Mouse (Mus musculus) stomach, embryonic 15.5 days (tissue): ENCODE measurements around the gene Tmem39b. TPM values are rescaled to one million over a fixed set of nuclear protein-coding genes. Genes with fewer than 3 reads are reported as not detected.
A peak's percentile ranks its signal among the peaks of the same experiment; 100 is the strongest.
"Not testable (repeated sequence)": the region's sequence is repeated elsewhere in the genome, so short reads cannot be mapped to it uniquely, and the experiment has no call there.

ENCODE experiments used
- ATAC-seq: fragments of 200-750 bp; cut with Nextera tagmentation; 2 replicates; pipeline ENCODE4 v1.8.0; 2017; ENCODE audit warnings: low read depth, moderate number of reproducible peaks, moderate TSS enrichment; ENCODE audit not compliant: insufficient read depth, low FRiP score
- H3K27ac ChIP-seq: fragments of 300-500 bp; sonication (generic); 2 replicates; pipeline ENCODE4 v1.5.1; 2015; ENCODE audit warnings: mild to moderate bottlenecking, inconsistent platforms
- H3K27me3 ChIP-seq: fragments of 300-500 bp; sonication (generic); replicated peaks from 2 replicates; pipeline ENCODE4 v1.6.1; 2015; ENCODE audit warnings: inconsistent platforms
- H3K36me3 ChIP-seq: fragments of 300-500 bp; sonication (generic); 2 replicates; pipeline ENCODE4 v1.6.1; 2015; ENCODE audit warnings: inconsistent platforms
- H3K4me1 ChIP-seq: fragments of 300-500 bp; sonication (generic); 2 replicates; pipeline ENCODE4 v1.6.1; 2015; ENCODE audit warnings: inconsistent platforms
- H3K4me2 ChIP-seq: fragments of 300-500 bp; sonication (generic); 2 replicates; pipeline ENCODE4 v1.6.1; 2015; ENCODE audit warnings: mild to moderate bottlenecking, inconsistent platforms
- H3K4me3 ChIP-seq: fragments of 300-500 bp; sonication (generic); replicated peaks from 2 replicates; pipeline ENCODE4 v1.5.1; 2015; ENCODE audit warnings: inconsistent platforms
- H3K9ac ChIP-seq: fragments of 300-500 bp; sonication (generic); 2 replicates; pipeline ENCODE4 v1.6.1; 2015; ENCODE audit warnings: inconsistent platforms
- H3K9me3 ChIP-seq: fragments of 300-500 bp; sonication (generic); 2 replicates; pipeline ENCODE4 v1.6.1; 2016; ENCODE audit warnings: inconsistent platforms
- WGBS: fragments of 180-500 bp; shearing (Covaris S2); methylation state at CpG from one replicate; pipeline ENCODE4 v1.1.7; 2015; 5-methylcytosine and 5-hydroxymethylcytosine counted together
- polyA plus RNA-seq: library from polyadenylated mRNA; unstranded; fragments of >200 nt; fragmentation: Nextera tagmentation; extraction: Ambion mirVana; gene quantifications from 2 replicates; pipeline ENCODE4 v1.2.1, GENCODE M21; 2015

Tmem39b gene
- polyA plus RNA-seq, 1 experiment from 2014 or later: 11.4 TPM

- no peaks in the 10 kb centered on the region for H3K9me3 ChIP-seq
- no peaks in the 10 kb centered on the region for H3K27me3 ChIP-seq
- no peaks in the 10 kb centered on the region for H3K4me1 ChIP-seq
- no peak overlapping the region for H3K4me2 ChIP-seq
- H3K4me3 ChIP-seq: no peak overlapping the region
- ATAC-seq: no peak
- peaks cover 61% of the 10 kb centered on the region for H3K36me3 ChIP-seq
- no peak overlapping the region for H3K27ac ChIP-seq
- 89% methylated on average over 9 of the region's 9 CpGs for WGBS
- H3K9ac ChIP-seq: no peak overlapping the region
Observed at GRCm38 (mm10) chr4:129716310-129716709, 19.7 kb upstream of the Tmem39b start.

- no peak overlapping the region for H3K4me2 ChIP-seq
- WGBS: 83% methylated on average over 8 of the region's 8 CpGs
- H3K9ac ChIP-seq: no peak overlapping the region
- H3K4me1 ChIP-seq: no peaks in the 10 kb centered on the region; the same call in 1 of the 2 replicates
- no peak overlapping the region for H3K4me3 ChIP-seq
- H3K27me3 ChIP-seq: no peaks in the 10 kb centered on the region
- H3K36me3 ChIP-seq: peaks cover 50% of the 10 kb centered on the region
- no peaks in the 10 kb centered on the region for H3K9me3 ChIP-seq
- ATAC-seq: no peak
- H3K27ac ChIP-seq: 0 out of 2 replicates have a peak overlapping the region, but pooled peaks have one; percentile 7
Observed at GRCm38 (mm10) chr4:129709486-129710129, 13.0 kb upstream of the Tmem39b start.

- H3K4me3 ChIP-seq: no peak overlapping the region
- WGBS: 70% methylated on average over 3 of the region's 3 CpGs
- H3K27ac ChIP-seq: no peak overlapping the region
- H3K9ac ChIP-seq: no peak overlapping the region
- peaks cover 48% of the 10 kb centered on the region for H3K36me3 ChIP-seq
- H3K4me1 ChIP-seq: peaks cover 15% of the 10 kb centered on the region
- H3K27me3 ChIP-seq: no peaks in the 10 kb centered on the region
- H3K9me3 ChIP-seq: no peaks in the 10 kb centered on the region
- ATAC-seq: no peak
- no peak overlapping the region for H3K4me2 ChIP-seq
Observed at GRCm38 (mm10) chr4:129706750-129707149, 10.1 kb upstream of the Tmem39b start.

- no peak overlapping the region for H3K4me2 ChIP-seq
- peak; percentile 77 for ATAC-seq
Observed at GRCm38 (mm10) chr4:129702454-129702853, 5.8 kb upstream of the Tmem39b start.

GRCm38 (mm10) chr4:129701503-129702377, 5.1 kb upstream of the Tmem39b start:
- peak overlapping the region; percentile 35; the same call in 1 of the 2 replicates for H3K4me2 ChIP-seq
- peaks cover 18% of the 10 kb centered on the region; the same call in 1 of the 2 replicates for H3K36me3 ChIP-seq
- H3K9ac ChIP-seq: no peak overlapping the region
- 0 out of 2 replicates have a peak overlapping the region, but pooled peaks have one; percentile 12 for H3K4me3 ChIP-seq
- H3K4me1 ChIP-seq: peaks cover 24% of the 10 kb centered on the region
- H3K27me3 ChIP-seq: no peaks in the 10 kb centered on the region
- H3K27ac ChIP-seq: peak overlapping the region; percentile 86
- ATAC-seq: 0 out of 2 replicates have a peak, but pooled peaks have one; percentile 12
- WGBS: 46% methylated on average over 17 of the region's 17 CpGs
- H3K9me3 ChIP-seq: no peaks in the 10 kb centered on the region

More at GRCm38 (mm10) chr4:129702454-129702853, 5.8 kb upstream of the Tmem39b start:
- Histone ChIP-seq H3K9me3 (no peaks in the 10 kb centered on the region), H3K27ac (peak overlapping the region; percentile 86), H3K9ac (no peak overlapping the region), H3K36me3 (peaks cover 18% of the 10 kb centered on the region; the same call in 1 of the 2 replicates), H3K27me3 (no peaks in the 10 kb centered on the region), H3K4me1 (peaks cover 22% of the 10 kb centered on the region), H3K4me3 (no peak overlapping the region)
- WGBS: 17% methylated on average over 11 of the region's 11 CpGs

- not testable (repeated sequence) for H3K9me3 ChIP-seq, H3K9ac ChIP-seq, ATAC-seq, H3K4me3 ChIP-seq, H3K4me2 ChIP-seq, H3K27me3 ChIP-seq, H3K27ac ChIP-seq
- WGBS: 85% methylated on average over 6 of the region's 6 CpGs
- peaks cover 25% of the 10 kb centered on the region for H3K4me1 ChIP-seq
- peaks cover 16% of the 10 kb centered on the region; the same call in 1 of the 2 replicates for H3K36me3 ChIP-seq
Observed at GRCm38 (mm10) chr4:129700661-129701060, 4.0 kb upstream of the Tmem39b start.

GRCm38 (mm10) chr4:129700216-129700615, 3.6 kb upstream of the Tmem39b start:
- no peak overlapping the region for H3K27ac ChIP-seq
- peaks cover 11% of the 10 kb centered on the region; the same call in 1 of the 2 replicates for H3K36me3 ChIP-seq
- no peak overlapping the region for H3K4me3 ChIP-seq
- H3K4me1 ChIP-seq: peaks cover 30% of the 10 kb centered on the region
- no peak overlapping the region for H3K4me2 ChIP-seq
- ATAC-seq: no peak
- H3K27me3 ChIP-seq: no peaks in the 10 kb centered on the region
- H3K9me3 ChIP-seq: no peaks in the 10 kb centered on the region
- 31% methylated on average over 1 of the region's 1 CpGs for WGBS
- no peak overlapping the region for H3K9ac ChIP-seq

GRCm38 (mm10) chr4:129697191-129697590, 553 bp upstream of the Tmem39b start:
- H3K27ac ChIP-seq: peak overlapping the region; percentile 84
- 82% methylated on average over 7 of the region's 7 CpGs for WGBS
- H3K4me2 ChIP-seq: peak overlapping the region; percentile 80
- H3K4me3 ChIP-seq: peak overlapping the region; percentile 73
- H3K36me3 ChIP-seq: peaks cover 13% of the 10 kb centered on the region; the same call in 1 of the 2 replicates
- no peak for ATAC-seq
- H3K27me3 ChIP-seq: no peaks in the 10 kb centered on the region
- H3K9me3 ChIP-seq: no peaks in the 10 kb centered on the region
- peaks cover 19% of the 10 kb centered on the region for H3K4me1 ChIP-seq
- H3K9ac ChIP-seq: no peak overlapping the region

- Histone ChIP-seq H3K4me3 (peak overlapping the region; percentile 73), H3K27ac (peak overlapping the region; percentile 84), H3K4me2 (peak overlapping the region; percentile 80), H3K4me1 (peaks cover 9% of the 10 kb centered on the region; the same call in 1 of the 2 replicates), H3K9ac (0 out of 2 replicates have a peak overlapping the region, but pooled peaks have one; percentile 55), H3K9me3 (no peaks in the 10 kb centered on the region), H3K36me3 (peaks cover 23% of the 10 kb centered on the region), H3K27me3 (no peaks in the 10 kb centered on the region)
- no peak for ATAC-seq
- 20% methylated on average over 6 of the region's 6 CpGs for WGBS
Observed at GRCm38 (mm10) chr4:129695815-129696157, 852 bp downstream of the Tmem39b start.

GRCm38 (mm10) chr4:129684531-129684930, 12.1 kb downstream of the Tmem39b start:
- Histone ChIP-seq H3K4me1 (no peaks in the 10 kb centered on the region), H3K9ac (no peak overlapping the region), H3K9me3 (no peaks in the 10 kb centered on the region), H3K4me2 (no peak overlapping the region), H3K36me3 (peaks cover 35% of the 10 kb centered on the region), H3K27me3 (no peaks in the 10 kb centered on the region), H3K4me3 (no peak overlapping the region), H3K27ac (no peak overlapping the region)
- 93% methylated on average over 6 of the region's 6 CpGs for WGBS
- ATAC-seq: no peak

GRCm38 (mm10) chr4:129683901-129684493, 12.6 kb downstream of the Tmem39b start:
- H3K9ac ChIP-seq: no peak overlapping the region
- 85% methylated on average over 11 of the region's 11 CpGs for WGBS
- H3K4me2 ChIP-seq: no peak overlapping the region
- no peaks in the 10 kb centered on the region for H3K9me3 ChIP-seq
- no peaks in the 10 kb centered on the region for H3K27me3 ChIP-seq
- H3K4me3 ChIP-seq: no peak overlapping the region
- H3K4me1 ChIP-seq: no peaks in the 10 kb centered on the region
- H3K27ac ChIP-seq: no peak overlapping the region
- H3K36me3 ChIP-seq: peaks cover 35% of the 10 kb centered on the region
- no peak for ATAC-seq
